Mouse (Mus musculus) megakaryocyte, embryonic 14.5 days (primary cell): ENCODE results near the gene Rara. TPM values are rescaled to one million over a fixed set of nuclear protein-coding genes. Genes with fewer than 3 reads are reported as not detected.

Experiments used
- H3K27me3 ChIP-seq: replicated peaks from 2 replicates; pipeline ENCODE3; 2012; ENCODE audit warnings: inconsistent platforms
- H3K36me3 ChIP-seq: replicated peaks from 2 replicates; pipeline ENCODE3; 2012; ENCODE audit warnings: low read length, inconsistent platforms, mixed read lengths
- H3K4me1 ChIP-seq: 2 replicates; pipeline ENCODE4 v1.6.1; 2012; ENCODE audit warnings: inconsistent platforms
- H3K4me3 ChIP-seq: replicated peaks from 2 replicates; pipeline ENCODE3; 2012; ENCODE audit warnings: moderate library complexity, mild to moderate bottlenecking, inconsistent platforms
- H3K9me3 ChIP-seq: 2 replicates; pipeline ENCODE4 v1.6.1; 2012; ENCODE audit warnings: inconsistent platforms
- FLI1 ChIP-seq: IDR thresholded peaks from 2 replicates; pipeline ENCODE4 v1.6.1; 2012; ENCODE audit warnings: low read length, inconsistent platforms, mixed read lengths
- GATA1 ChIP-seq: IDR thresholded peaks from 3 replicates; pipeline ENCODE4 v1.6.1; 2012; ENCODE audit warnings: mixed read lengths, low read length, inconsistent platforms, borderline replicate concordance
- polyA plus RNA-seq: library from polyadenylated mRNA; stranded (reverse); fragments of >175 nt; gene quantifications from 2 replicates; pipeline ENCODE4 v1.2.3, GENCODE M21; 2012; ENCODE audit warnings: low replicate concordance; ENCODE audit not compliant: insufficient read depth

The Rara gene
- polyA plus RNA-seq = 11.8 and 25.3 TPM in 2 replicates

- Histone ChIP-seq H3K9me3 (no peaks in the 10 kb centered on the region), H3K4me3 (peak within 1 kb of the TSS; percentile 86), H3K27me3 (peaks cover 68% of the 10 kb centered on the region), H3K4me1 (peaks cover 62% of the 10 kb centered on the region), H3K36me3 (peaks cover 12% of the 10 kb centered on the region)
- TF ChIP-seq FLI1 (no peak), GATA1 (no peak)
These were observed at the start of gene Rara for GRCm38 (mm10) chr11:98927438-98928076. Gene Rara, plus strand, starts transcription at chr11:98927818.

GRCm38 (mm10) chr11:98887703-98888102 lies 39.9 kb upstream of the Rara start:
- peaks cover 86% of the 10 kb centered on the region for H3K36me3 ChIP-seq

GRCm38 (mm10) chr11:98889077-98889476 lies 38.5 kb upstream of the Rara start:
- no peak overlapping the region for H3K4me3 ChIP-seq
- no peaks in the 10 kb centered on the region for H3K27me3 ChIP-seq
- H3K4me1 ChIP-seq = peaks cover 15% of the 10 kb centered on the region
- 0 out of 2 replicates have a peak, but pooled peaks cover 2% of the 10 kb centered on the region for H3K9me3 ChIP-seq
- TF ChIP-seq FLI1 (no peak), GATA1 (no peak)
- H3K36me3 ChIP-seq = peaks cover 97% of the 10 kb centered on the region

More at GRCm38 (mm10) chr11:98887703-98888102, 39.9 kb upstream of the Rara start:
- Histone ChIP-seq H3K27me3 (no peaks in the 10 kb centered on the region), H3K9me3 (no peaks in the 10 kb centered on the region), H3K4me1 (peaks cover 22% of the 10 kb centered on the region), H3K4me3 (no peak overlapping the region)
- no peak for TF ChIP-seq FLI1
- no peak for TF ChIP-seq GATA1

GRCm38 (mm10) chr11:98889977-98890376 lies 37.6 kb upstream of the Rara start:
- Histone ChIP-seq H3K4me3 (no peak overlapping the region), H3K4me1 (peaks cover 16% of the 10 kb centered on the region), H3K36me3 (peaks cover 95% of the 10 kb centered on the region), H3K27me3 (no peaks in the 10 kb centered on the region), H3K9me3 (0 out of 2 replicates have a peak, but pooled peaks cover 2% of the 10 kb centered on the region)
- TF ChIP-seq GATA1 (no peak), FLI1 (no peak)

- no peak for TF ChIP-seq FLI1
- no peak for TF ChIP-seq GATA1
- Histone ChIP-seq H3K4me3 (no peak overlapping the region), H3K36me3 (peaks cover 96% of the 10 kb centered on the region), H3K27me3 (no peaks in the 10 kb centered on the region), H3K4me1 (peaks cover 15% of the 10 kb centered on the region), H3K9me3 (0 out of 2 replicates have a peak, but pooled peaks cover 2% of the 10 kb centered on the region)
These were observed 35.2 kb upstream of the Rara start for GRCm38 (mm10) chr11:98892426-98892825.

- Histone ChIP-seq H3K36me3 (peaks cover 92% of the 10 kb centered on the region), H3K4me1 (peaks cover 47% of the 10 kb centered on the region), H3K27me3 (no peaks in the 10 kb centered on the region), H3K4me3 (peak overlapping the region; percentile 47), H3K9me3 (no peaks in the 10 kb centered on the region)
- TF ChIP-seq FLI1 (no peak), GATA1 (no peak)
These were observed 27.0 kb upstream of the Rara start for GRCm38 (mm10) chr11:98900529-98901125.

GRCm38 (mm10) chr11:98902621-98903245 lies 24.9 kb upstream of the Rara start:
- no peaks in the 10 kb centered on the region for H3K9me3 ChIP-seq
- peaks cover 57% of the 10 kb centered on the region for H3K4me1 ChIP-seq
- no peaks in the 10 kb centered on the region for H3K27me3 ChIP-seq
- peaks cover 76% of the 10 kb centered on the region for H3K36me3 ChIP-seq
- H3K4me3 ChIP-seq = no peak overlapping the region
- TF ChIP-seq GATA1 (no peak), FLI1 (no peak)

GRCm38 (mm10) chr11:98904577-98904976 lies 23.0 kb upstream of the Rara start:
- H3K36me3 ChIP-seq = peaks cover 61% of the 10 kb centered on the region
- peaks cover 74% of the 10 kb centered on the region for H3K4me1 ChIP-seq
- H3K27me3 ChIP-seq = no peaks in the 10 kb centered on the region
- no peak for TF ChIP-seq FLI1
- no peak for TF ChIP-seq GATA1
- H3K9me3 ChIP-seq = no peaks in the 10 kb centered on the region
- H3K4me3 ChIP-seq = no peak overlapping the region

GRCm38 (mm10) chr11:98905033-98905432 lies 22.6 kb upstream of the Rara start:
- Histone ChIP-seq H3K36me3 (peaks cover 59% of the 10 kb centered on the region), H3K9me3 (no peaks in the 10 kb centered on the region), H3K27me3 (no peaks in the 10 kb centered on the region), H3K4me3 (no peak overlapping the region), H3K4me1 (peaks cover 74% of the 10 kb centered on the region)
- TF ChIP-seq FLI1 (no peak), GATA1 (no peak)

- Histone ChIP-seq H3K27me3 (no peaks in the 10 kb centered on the region), H3K4me3 (no peak overlapping the region), H3K4me1 (peaks cover 74% of the 10 kb centered on the region), H3K36me3 (peaks cover 59% of the 10 kb centered on the region), H3K9me3 (no peaks in the 10 kb centered on the region)
- TF ChIP-seq FLI1 (no peak), GATA1 (no peak)
These were observed 22.0 kb upstream of the Rara start for GRCm38 (mm10) chr11:98905583-98905982.
